In the genomic region with DNA sequence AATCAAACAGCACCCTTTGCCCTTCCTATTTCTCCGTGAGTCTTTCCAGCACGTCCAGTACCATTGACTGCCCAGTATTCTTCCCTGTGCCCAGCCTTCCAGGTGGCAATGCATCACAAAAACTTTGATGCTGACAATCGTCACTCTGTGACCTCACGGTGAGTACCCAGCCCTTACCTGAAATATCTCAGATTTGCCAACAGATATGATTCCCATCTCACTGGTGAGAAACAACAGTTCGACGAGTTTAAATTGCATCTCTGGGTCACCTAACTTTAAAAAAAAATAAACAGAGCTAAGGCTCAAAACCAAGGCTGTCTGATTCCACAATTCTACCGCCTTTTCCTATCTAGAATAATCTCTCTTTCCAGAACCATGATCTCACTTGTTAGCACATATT, we compare ENCODE assay signal across 18 mouse cellular contexts. TPM values are rescaled to one million over a fixed set of nuclear protein-coding genes. Genes with fewer than 3 reads are reported as not detected.
DNase-seq lines count a peak whose midpoint lies in the region; ATAC-seq and TF ChIP-seq lines count a peak whose summit lies in the region.
"Had no signal": no experiment of that assay in that cellular context is flagged by ENCODE, and none has a peak within 500 bp of the region (broad histone marks: within the 10 kb centered on the region; RNA-seq: fewer than 3 reads in every experiment).

A gene (minus strand): TSS at position 101 of the 400 bp plus-strand sequence.

- H3K36me3 ChIP-seq in heart, embryonic 11.5 days (ENCODE audit: control insufficient read depth, insufficient read depth, low read length): no peaks in the 10 kb centered on the region
- H3K36me3 ChIP-seq in stomach, embryonic 15.5 days: no peaks in the 10 kb centered on the region
- no peaks in the 10 kb centered on the region for H3K36me3 ChIP-seq in stomach, postnatal 0 days (ENCODE audit: control insufficient read depth, insufficient read depth, low read length)
- no peaks in the 10 kb centered on the region for H3K36me3 ChIP-seq in limb, embryonic 11.5 days (ENCODE audit: control insufficient read depth, insufficient read depth, low read length)
- H3K36me3 ChIP-seq in kidney, embryonic 15.5 days: no peaks in the 10 kb centered on the region

- H3K27me3 ChIP-seq in heart, embryonic 11.5 days (ENCODE audit: control insufficient read depth, insufficient read depth, low read length): no peaks in the 10 kb centered on the region
- H3K27me3 ChIP-seq in stomach, embryonic 15.5 days (replicated peaks): no peaks in the 10 kb centered on the region
- no peaks in the 10 kb centered on the region for H3K27me3 ChIP-seq in stomach, postnatal 0 days (ENCODE audit: control insufficient read depth, insufficient read depth, low read length)
- no peaks in the 10 kb centered on the region for H3K27me3 ChIP-seq in limb, embryonic 11.5 days (ENCODE audit: control insufficient read depth, insufficient read depth, low read length)
- H3K27me3 ChIP-seq in kidney, embryonic 15.5 days: no peaks in the 10 kb centered on the region

- intact Hi-C loops in heart, postnatal 14 days (cut with DNase I): no loop called here

- no peak within 1 kb of the TSS for H3K4me2 ChIP-seq in heart, embryonic 11.5 days
- H3K4me2 ChIP-seq in stomach, embryonic 15.5 days: no peak within 1 kb of the TSS
- H3K4me2 ChIP-seq in stomach, postnatal 0 days (replicated peaks; ENCODE audit: low read depth): no peak within 1 kb of the TSS
- no peak within 1 kb of the TSS for H3K4me2 ChIP-seq in limb, embryonic 11.5 days (ENCODE audit: low read depth, severe bottlenecking)
- H3K4me2 ChIP-seq in kidney, embryonic 15.5 days: no peak within 1 kb of the TSS

- ATAC-seq in heart, embryonic 11.5 days (replicated peaks; ENCODE audit: insufficient number of reproducible peaks, low FRiP score, low TSS enrichment): no peak
- ATAC-seq in stomach, embryonic 15.5 days (ENCODE audit: insufficient read depth, low FRiP score, low read depth): no peak
- no peak for ATAC-seq in stomach, postnatal 0 days (ENCODE audit: low FRiP score, low TSS enrichment)
- no peak for ATAC-seq in limb, embryonic 11.5 days (ENCODE audit: insufficient number of reproducible peaks, low FRiP score, low TSS enrichment, low read depth)
- no peak for ATAC-seq in kidney, embryonic 15.5 days (replicated peaks; ENCODE audit: low FRiP score)
- ATAC-seq: hindbrain, embryonic 16.5 days had no signal

- H3K4me1 ChIP-seq in heart, embryonic 11.5 days (ENCODE audit: control insufficient read depth, insufficient read depth, low read length): no peaks in the 10 kb centered on the region; the same call in 1 of the 2 replicates
- H3K4me1 ChIP-seq in stomach, embryonic 15.5 days: no peaks in the 10 kb centered on the region
- H3K4me1 ChIP-seq in stomach, postnatal 0 days (replicated peaks; ENCODE audit: control insufficient read depth, insufficient read depth): no peaks in the 10 kb centered on the region
- H3K4me1 ChIP-seq in limb, embryonic 11.5 days (ENCODE audit: control insufficient read depth, insufficient read depth, low read length): no peaks in the 10 kb centered on the region
- H3K4me1 ChIP-seq in kidney, embryonic 15.5 days: no peaks in the 10 kb centered on the region

- H3K9ac ChIP-seq in heart, embryonic 11.5 days (ENCODE audit: low read depth, low read length): no peak within 1 kb of the TSS
- no peak within 1 kb of the TSS for H3K9ac ChIP-seq in stomach, embryonic 15.5 days
- H3K9ac ChIP-seq in stomach, postnatal 0 days (ENCODE audit: low read length): no peak within 1 kb of the TSS
- H3K9ac ChIP-seq in limb, embryonic 11.5 days (ENCODE audit: low read length): no peak within 1 kb of the TSS
- no peak within 1 kb of the TSS for H3K9ac ChIP-seq in kidney, embryonic 15.5 days

- no peak within 1 kb of the TSS for H3K27ac ChIP-seq in heart, embryonic 11.5 days (ENCODE audit: low read depth, low read length)
- no peak within 1 kb of the TSS for H3K27ac ChIP-seq in stomach, embryonic 15.5 days
- no peak within 1 kb of the TSS for H3K27ac ChIP-seq in stomach, postnatal 0 days (replicated peaks)
- no peak within 1 kb of the TSS for H3K27ac ChIP-seq in limb, embryonic 11.5 days (replicated peaks; ENCODE audit: low read depth, low read length)
- no peak within 1 kb of the TSS for H3K27ac ChIP-seq in kidney, embryonic 15.5 days

- no peaks in the 10 kb centered on the region for H3K9me3 ChIP-seq in heart, embryonic 11.5 days (replicated peaks; ENCODE audit: control insufficient read depth, low read length)
- no peaks in the 10 kb centered on the region for H3K9me3 ChIP-seq in stomach, embryonic 15.5 days
- H3K9me3 ChIP-seq in stomach, postnatal 0 days (ENCODE audit: control insufficient read depth, low read length): no peaks in the 10 kb centered on the region
- no peaks in the 10 kb centered on the region for H3K9me3 ChIP-seq in limb, embryonic 11.5 days (ENCODE audit: control insufficient read depth, low read length)
- H3K9me3 ChIP-seq in kidney, embryonic 15.5 days (replicated peaks): no peaks in the 10 kb centered on the region

- WGBS in heart, embryonic 11.5 days (ENCODE audit: insufficient replicate concordance): 73% methylated on average over 7 of the region's 7 CpGs
- WGBS in stomach, embryonic 15.5 days: 72% methylated on average over 7 of the region's 7 CpGs
- WGBS in stomach, postnatal 0 days: 75% methylated on average over 7 of the region's 7 CpGs
- WGBS in limb, embryonic 11.5 days: 81% methylated on average over 7 of the region's 7 CpGs
- 74% methylated on average over 7 of the region's 7 CpGs for WGBS in kidney, embryonic 15.5 days

- TF ChIP-seq EP300 in stomach, postnatal 0 days (optimal IDR thresholded peaks at IDR 0.05): no peak

- TF ChIP-seq CTCF in stomach, postnatal 0 days (IDR thresholded peaks at IDR 0.05; ENCODE audit: low read depth): no peak

- no peak for DNase-seq in heart, postnatal 14 days
- DNase-seq in stomach, postnatal 0 days (ENCODE audit: low spot score): no peak
- DNase-seq in limb, embryonic 11.5 days (ENCODE audit: low spot score): no peak
- DNase-seq in natural killer cell, adult 2 months (ENCODE audit: low spot score in 2 of 2): no peak
- no peak for DNase-seq in c-Kit-positive CD71-positive TER-119-positive erythroid progenitor cells, embryonic 14.5 days (ENCODE audit: low spot score)
- DNase-seq: cerebellum, adult 2 months; gastrocnemius, postnatal 25 days; kidney, adult 11 months; kidney, postnatal 4 days; lung, adult 2 months; retina, postnatal 1 day had no signal

- no peak within 1 kb of the TSS for H3K4me3 ChIP-seq in heart, embryonic 11.5 days (ENCODE audit: low read depth, low read length)
- H3K4me3 ChIP-seq in stomach, embryonic 15.5 days (replicated peaks): no peak within 1 kb of the TSS
- no peak within 1 kb of the TSS for H3K4me3 ChIP-seq in stomach, postnatal 0 days (ENCODE audit: low read depth, low read length)
- H3K4me3 ChIP-seq in limb, embryonic 11.5 days (ENCODE audit: low read depth, low read length): no peak within 1 kb of the TSS
- H3K4me3 ChIP-seq in kidney, embryonic 15.5 days (replicated peaks): no peak within 1 kb of the TSS

RNA-seq across cellular contexts. Expression of the gene that starts here (rescaled TPM):
- 64.3 and 76.3 TPM in 2 replicates for polyA plus RNA-seq in heart, embryonic 11.5 days (2014; fragmentation: Nextera tagmentation; extraction: Ambion mirVana)
- total RNA-seq in heart, postnatal 14 days (2021): under 1 TPM; 0.54 to 0.60 TPM
- 13.2 and 31.5 TPM in 2 replicates for polyA plus RNA-seq in stomach, embryonic 15.5 days (2015; fragmentation: Nextera tagmentation; extraction: Ambion mirVana)
- polyA plus RNA-seq in stomach, postnatal 0 days (2015; fragmentation: Nextera tagmentation; extraction: Ambion mirVana): 0.78 and 1.2 TPM in 2 replicates
- polyA plus RNA-seq in limb, embryonic 11.5 days (2014; fragmentation: Nextera tagmentation; extraction: Ambion mirVana): 13.5 and 13.9 TPM in 2 replicates
- polyA plus RNA-seq in kidney, embryonic 15.5 days (2015; fragmentation: Nextera tagmentation; extraction: Ambion mirVana): 3.3 and 7.1 TPM in 2 replicates
- total RNA-seq: gastrocnemius, postnatal 25 days; layer of hippocampus, postnatal 14 days; left cerebral cortex, postnatal 14 days had no signal
- polyA plus RNA-seq: lung, adult 2 months; macrophage had no signal
